Mouse (Mus musculus) central nervous system, embryonic 14 days (tissue): Measurements from ENCODE around the gene Ank2. TPM values are rescaled to one million over a fixed set of nuclear protein-coding genes. Genes with fewer than 3 reads are reported as not detected.

Experiments
- polyA plus RNA-seq: library from polyadenylated mRNA; depleted of rRNA; stranded (reverse); fragments of >200 nt; gene quantifications from 2 replicates; pipeline ENCODE4 v1.2.3, GENCODE M21; 2012; rRNA removed

Gene Ank2
- 116 and 126 TPM in 2 replicates for polyA plus RNA-seq

DNA sequence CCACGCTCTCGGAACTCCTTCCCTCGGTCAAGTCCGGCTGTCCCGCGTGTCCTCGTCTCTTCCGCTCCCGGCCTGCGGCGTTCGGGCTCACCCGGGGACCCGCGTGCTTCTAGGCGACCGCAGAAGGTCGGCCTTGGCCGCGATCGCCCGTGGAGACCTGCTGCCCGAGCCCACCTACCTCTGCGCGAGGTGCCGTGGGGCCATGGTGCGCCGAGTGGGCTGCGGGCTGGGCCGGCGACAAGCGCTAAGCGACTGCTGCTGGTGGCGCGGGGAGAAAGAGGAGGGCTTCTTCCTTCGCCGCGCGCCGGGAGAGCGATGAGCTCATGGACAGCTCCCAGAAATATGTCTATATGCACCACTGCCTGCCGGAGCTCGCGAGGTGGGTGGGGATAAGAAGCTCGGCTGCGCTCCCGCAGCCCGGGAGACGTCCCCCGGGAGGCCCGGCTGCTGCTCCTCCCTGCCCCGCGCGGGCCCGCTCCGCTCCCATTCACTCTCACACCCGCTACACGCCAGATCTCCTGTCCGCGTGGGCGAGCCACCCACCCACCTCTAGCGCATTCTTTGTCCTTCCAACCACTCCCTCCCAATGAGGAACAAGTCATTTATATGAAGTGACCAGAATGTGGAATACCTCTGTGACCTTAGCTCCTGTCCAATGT, at the start of gene Ank2:
Ank2 (minus strand) TSS at position 609 of the 659 bp plus-strand sequence.

Other genes with a start within 250 kb of the Ank2 start
- 29.2 and 29.5 TPM in 2 replicates for gene Larp7, start 54.0 kb upstream of the Ank2 start, polyA plus RNA-seq
- gene Zgrf1, start 54.1 kb upstream of the Ank2 start, polyA plus RNA-seq: 11.1 and 12.1 TPM in 2 replicates
- gene Neurog2, start 133.8 kb upstream of the Ank2 start, polyA plus RNA-seq: 51.6 and 114 TPM in 2 replicates